Mouse (Mus musculus) forebrain, embryonic 15.5 days (tissue): ENCODE measurements around the gene A630073D07Rik. TPM values are rescaled to one million over a fixed set of nuclear protein-coding genes. Genes with fewer than 3 reads are reported as not detected.
"Not testable (repeated sequence)": the region's sequence is repeated elsewhere in the genome, so short reads cannot be mapped to it uniquely, and the experiment has no call there.

ENCODE experiments used
- ATAC-seq: fragments of 200-750 bp; cut with Nextera tagmentation; replicated peaks from 2 replicates; pipeline ENCODE4 v1.8.0; 2017; ENCODE audit warnings: mild to moderate bottlenecking, moderate TSS enrichment, moderate library complexity
- H3K27ac ChIP-seq: fragments of 300-500 bp; sonication (generic); replicated peaks from 2 replicates; pipeline ENCODE4 v1.5.1; 2015; ENCODE audit warnings: mild to moderate bottlenecking, inconsistent platforms
- H3K27me3 ChIP-seq: fragments of 300-500 bp; sonication (generic); 2 replicates; pipeline ENCODE4 v1.6.1; 2015; ENCODE audit warnings: inconsistent platforms
- H3K36me3 ChIP-seq: fragments of 300-500 bp; sonication (generic); 2 replicates; pipeline ENCODE4 v1.6.1; 2015; ENCODE audit warnings: mild to moderate bottlenecking, inconsistent platforms
- H3K4me1 ChIP-seq: fragments of 300-500 bp; sonication (generic); 2 replicates; pipeline ENCODE4 v1.6.1; 2015; ENCODE audit warnings: inconsistent platforms
- H3K4me2 ChIP-seq: fragments of 300-500 bp; sonication (generic); replicated peaks from 2 replicates; pipeline ENCODE4 v1.6.1; 2015; ENCODE audit warnings: mild to moderate bottlenecking, inconsistent platforms
- H3K4me3 ChIP-seq: fragments of 300-500 bp; sonication (generic); 2 replicates; pipeline ENCODE4 v1.5.1; 2015; ENCODE audit warnings: mild to moderate bottlenecking, inconsistent platforms
- H3K9ac ChIP-seq: fragments of 300-500 bp; sonication (generic); replicated peaks from 2 replicates; pipeline ENCODE4 v1.6.1; 2015; ENCODE audit warnings: mild to moderate bottlenecking, inconsistent platforms
- H3K9me3 ChIP-seq: fragments of 300-500 bp; sonication (generic); 2 replicates; pipeline ENCODE4 v1.6.1; 2016; ENCODE audit warnings: inconsistent platforms
- WGBS: fragments of 180-500 bp; shearing (Covaris S2); methylation state at CpG from one replicate; pipeline ENCODE4 v1.1.7; 2015; ENCODE audit warnings: mixed read lengths; 5-methylcytosine and 5-hydroxymethylcytosine counted together
- polyA plus RNA-seq: library from polyadenylated mRNA; unstranded; fragments of >200 nt; fragmentation: Nextera tagmentation; extraction: Ambion mirVana; gene quantifications from 2 replicates; pipeline ENCODE4 v1.2.1, GENCODE M21; 2015

Gene A630073D07Rik
- polyA plus RNA-seq: not detected in 2 replicates

- Histone ChIP-seq H3K27ac (no peak within 1 kb of the TSS), H3K36me3 (no peaks in the 10 kb centered on the region), H3K4me2 (no peak within 1 kb of the TSS), H3K4me1 (no peaks in the 10 kb centered on the region), H3K9me3 (no peaks in the 10 kb centered on the region), H3K4me3 (no peak within 1 kb of the TSS), H3K27me3 (no peaks in the 10 kb centered on the region), H3K9ac (no peak within 1 kb of the TSS)
- ATAC-seq: no peak
- 85% methylated on average over 1 of the region's 1 CpGs for WGBS
Measured at GRCm38 (mm10) chr6:132651426-132651825, at the start of gene A630073D07Rik. TSS of gene A630073D07Rik (minus strand) at chr6:132651526.

DNA sequence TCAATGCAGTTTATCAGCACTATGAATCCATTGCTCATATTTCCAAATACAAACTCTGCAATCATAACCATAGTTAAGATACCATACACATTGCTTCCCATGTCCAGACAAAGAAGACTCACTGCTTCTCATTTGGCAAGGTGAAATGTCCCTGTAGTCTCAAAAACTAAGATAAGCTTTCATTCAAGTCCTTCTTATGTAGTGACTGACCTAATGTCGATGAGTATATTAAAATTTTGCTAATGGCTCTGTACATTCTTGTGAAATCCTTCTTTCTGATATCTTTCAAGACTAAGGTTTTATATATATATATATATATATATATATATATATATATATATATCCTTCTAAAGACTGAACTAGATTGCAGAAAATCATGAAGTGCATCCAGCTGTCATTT, 49.6 kb upstream of the A630073D07Rik start, which contains the start of gene Tas2r121:
Tas2r121 (minus strand) TSS at position 101 of the 400 bp plus-strand sequence.
- no peak within 1 kb of the TSS for H3K27ac ChIP-seq
- H3K4me3 ChIP-seq: no peak within 1 kb of the TSS
- no peak within 1 kb of the TSS for H3K4me2 ChIP-seq
- no peak within 1 kb of the TSS for H3K9ac ChIP-seq
- no peaks in the 10 kb centered on the region for H3K36me3 ChIP-seq
- H3K27me3 ChIP-seq: no peaks in the 10 kb centered on the region
- WGBS: 81% methylated on average over 1 of the region's 1 CpGs
- H3K4me1 ChIP-seq: no peaks in the 10 kb centered on the region
- H3K9me3 ChIP-seq: no peaks in the 10 kb centered on the region
- no peak for ATAC-seq

DNA sequence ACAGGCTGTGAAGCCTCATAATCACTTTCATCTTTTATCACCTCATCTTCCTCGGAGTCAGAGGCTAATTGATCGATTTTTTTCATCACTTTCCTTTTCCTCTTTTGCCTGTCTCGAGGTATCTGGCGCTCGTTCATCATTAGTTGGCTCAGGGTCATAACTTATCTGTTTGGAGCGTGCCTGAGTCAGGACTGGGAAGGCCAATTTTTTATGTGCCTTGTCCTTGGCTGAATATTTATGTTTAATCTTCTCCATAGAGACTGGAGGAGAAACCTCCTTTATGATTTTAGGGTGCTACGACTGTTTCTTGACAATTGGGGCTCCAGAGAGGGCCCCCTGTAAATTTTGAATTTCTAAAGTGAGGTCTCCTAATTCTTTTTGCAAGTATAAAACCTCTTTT, 40.3 kb upstream of the A630073D07Rik start:
- H3K27ac ChIP-seq, H3K9me3 ChIP-seq, H3K36me3 ChIP-seq, ATAC-seq, H3K4me1 ChIP-seq, H3K4me2 ChIP-seq, H3K4me3 ChIP-seq, H3K9ac ChIP-seq, H3K27me3 ChIP-seq: not testable (repeated sequence)
- whole genome bisulfite sequencing: 85% methylated on average over 7 of the region's 7 CpGs

GRCm38 (mm10) chr6:132656653-132657052, 5.3 kb upstream of the A630073D07Rik start, which contains the start of gene Tas2r120:
TSS of gene Tas2r120 (plus strand) at chr6:132656953.
- H3K27me3 ChIP-seq: no peaks in the 10 kb centered on the region
- H3K9me3 ChIP-seq: 0 out of 2 replicates have a peak, but pooled peaks cover 7% of the 10 kb centered on the region
- ATAC-seq: no peak
- H3K27ac ChIP-seq: no peak within 1 kb of the TSS
- H3K36me3 ChIP-seq: no peaks in the 10 kb centered on the region
- H3K4me2 ChIP-seq: no peak within 1 kb of the TSS
- no peaks in the 10 kb centered on the region for H3K4me1 ChIP-seq
- no peak within 1 kb of the TSS for H3K4me3 ChIP-seq
- H3K9ac ChIP-seq: no peak within 1 kb of the TSS

GRCm38 (mm10) chr6:132649399-132649798, 1.9 kb downstream of the A630073D07Rik start:
- Histone ChIP-seq H3K4me3 (no peak overlapping the region), H3K27ac (no peak overlapping the region), H3K9me3 (no peaks in the 10 kb centered on the region), H3K4me1 (no peaks in the 10 kb centered on the region), H3K27me3 (no peaks in the 10 kb centered on the region), H3K36me3 (no peaks in the 10 kb centered on the region), H3K4me2 (no peak overlapping the region), H3K9ac (no peak overlapping the region)
- no peak for ATAC-seq

GRCm38 (mm10) chr6:132595613-132596012, 55.7 kb downstream of the A630073D07Rik start, which contains the start of gene Prp2:
TSS of gene Prp2 (plus strand) at chr6:132595913.
- not testable (repeated sequence) for H3K36me3 ChIP-seq, H3K27ac ChIP-seq, H3K9me3 ChIP-seq, ATAC-seq, H3K4me3 ChIP-seq, H3K4me2 ChIP-seq, H3K9ac ChIP-seq, H3K27me3 ChIP-seq, H3K4me1 ChIP-seq
- 80% methylated on average over 2 of the region's 2 CpGs for WGBS

Other genes with a start within 250 kb of the A630073D07Rik start
- gene Prh1, start 81.7 kb downstream of the A630073D07Rik start, polyA plus RNA-seq: not detected in 2 replicates
- not detected in 2 replicates for gene Prp2, start 55.6 kb downstream of the A630073D07Rik start, polyA plus RNA-seq
- not detected in 2 replicates for gene Tas2r120, start 5.4 kb upstream of the A630073D07Rik start, polyA plus RNA-seq
- not detected in 2 replicates for gene Tas2r121, start 49.5 kb upstream of the A630073D07Rik start, polyA plus RNA-seq
- not detected in 2 replicates for gene Tas2r122, start 60.4 kb upstream of the A630073D07Rik start, polyA plus RNA-seq
- not detected in 2 replicates for gene Tas2r115, start 86.5 kb upstream of the A630073D07Rik start, polyA plus RNA-seq
- gene Tas2r124, start 103.2 kb upstream of the A630073D07Rik start, polyA plus RNA-seq: not detected in 2 replicates
- not detected in 2 replicates for gene Tas2r102, start 110.6 kb upstream of the A630073D07Rik start, polyA plus RNA-seq
- gene Tas2r136, start 126.6 kb upstream of the A630073D07Rik start, polyA plus RNA-seq: not detected in 2 replicates
- gene Tas2r117, start 151.3 kb upstream of the A630073D07Rik start, polyA plus RNA-seq: not detected in 2 replicates
- gene Tas2r123, start 195.6 kb upstream of the A630073D07Rik start, polyA plus RNA-seq: not detected in 2 replicates
- gene Tas2r116, start 203.9 kb upstream of the A630073D07Rik start, polyA plus RNA-seq: not detected in 2 replicates
- gene Tas2r110, start 216.5 kb upstream of the A630073D07Rik start, polyA plus RNA-seq: not detected in 2 replicates
- gene Tas2r113, start 241.5 kb upstream of the A630073D07Rik start, polyA plus RNA-seq: not detected in 2 replicates